Mouse (Mus musculus): Measurements from ENCODE around the gene Fcrla. TPM values are rescaled to one million over a fixed set of nuclear protein-coding genes. Genes with fewer than 3 reads are reported as not detected.
"Not testable (repeated sequence)": the region's sequence is repeated elsewhere in the genome, so short reads cannot be mapped to it uniquely, and the experiment has no call there.

Fcrla gene
- polyA plus RNA-seq (2016; fragmentation: Nextera tagmentation; extraction: Ambion mirVana) = not detected in 2 replicates

DNA sequence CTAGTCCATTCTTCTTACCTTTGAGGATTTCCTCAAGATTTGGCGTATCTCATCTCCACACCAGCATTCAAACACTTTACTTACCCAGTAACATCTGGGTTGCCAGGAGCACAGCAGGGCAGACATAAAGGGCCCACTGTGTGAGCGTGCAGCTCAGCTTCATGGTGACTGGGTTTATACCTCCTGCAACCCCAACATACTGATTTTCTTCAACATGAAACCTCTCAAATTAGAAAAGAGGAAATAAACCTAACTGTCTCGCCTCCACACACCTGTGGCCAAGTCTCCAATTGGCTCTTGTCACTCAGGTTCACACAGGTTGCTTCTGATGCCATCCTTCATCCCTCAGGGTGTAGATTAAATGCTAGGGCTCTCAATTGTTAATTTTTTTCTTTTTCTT lies at the start of gene Fcrla:
Fcrla (minus strand) TSS at position 206 of the 400 bp plus-strand sequence.
- Histone ChIP-seq H3K4me3 (replicated peaks) (no peak within 1 kb of the TSS), H3K27me3 (no peaks in the 10 kb centered on the region), H3K9me3 (no peaks in the 10 kb centered on the region), H3K36me3 (replicated peaks) (no peaks in the 10 kb centered on the region), H3K9ac (no peak within 1 kb of the TSS), H3K4me2 (no peak within 1 kb of the TSS), H3K4me1 (no peaks in the 10 kb centered on the region), H3K27ac (no peak within 1 kb of the TSS)
- 85% methylated on average over 3 of the region's 3 CpGs for WGBS
- no peak for ATAC-seq (ENCODE audit: low FRiP score)

DNA sequence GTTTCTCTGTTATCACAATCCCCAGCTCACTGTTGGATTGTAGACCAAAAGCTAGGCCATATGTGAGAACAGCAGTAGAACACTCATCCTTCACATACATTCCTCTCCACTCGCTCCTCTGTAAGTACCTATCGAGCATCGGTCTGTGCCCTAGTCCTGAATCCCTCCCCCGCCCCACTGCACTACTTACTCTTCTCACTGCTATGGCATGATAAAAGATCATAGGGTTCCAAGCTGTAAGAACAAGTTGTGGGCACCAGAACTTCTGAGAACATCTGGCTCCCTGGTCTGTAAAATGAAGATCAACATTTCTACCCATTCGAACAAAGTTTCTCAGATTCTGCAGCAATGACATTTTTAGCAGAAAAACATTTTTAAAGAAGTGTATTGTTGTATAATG lies 49.1 kb upstream of the Fcrla start, which contains the start of gene Fcgr2b:
Fcgr2b (minus strand) TSS at position 101 of the 400 bp plus-strand sequence.
- 89% methylated on average over 5 of the region's 5 CpGs for WGBS
- Histone ChIP-seq H3K9ac (no peak within 1 kb of the TSS), H3K27me3 (no peaks in the 10 kb centered on the region; the same call in 1 of the 2 replicates), H3K9me3 (no peaks in the 10 kb centered on the region), H3K36me3 (replicated peaks) (no peaks in the 10 kb centered on the region), H3K4me3 (replicated peaks) (no peak within 1 kb of the TSS), H3K27ac (no peak within 1 kb of the TSS), H3K4me1 (no peaks in the 10 kb centered on the region), H3K4me2 (no peak within 1 kb of the TSS)
- no peak for ATAC-seq (ENCODE audit: low FRiP score)

DNA sequence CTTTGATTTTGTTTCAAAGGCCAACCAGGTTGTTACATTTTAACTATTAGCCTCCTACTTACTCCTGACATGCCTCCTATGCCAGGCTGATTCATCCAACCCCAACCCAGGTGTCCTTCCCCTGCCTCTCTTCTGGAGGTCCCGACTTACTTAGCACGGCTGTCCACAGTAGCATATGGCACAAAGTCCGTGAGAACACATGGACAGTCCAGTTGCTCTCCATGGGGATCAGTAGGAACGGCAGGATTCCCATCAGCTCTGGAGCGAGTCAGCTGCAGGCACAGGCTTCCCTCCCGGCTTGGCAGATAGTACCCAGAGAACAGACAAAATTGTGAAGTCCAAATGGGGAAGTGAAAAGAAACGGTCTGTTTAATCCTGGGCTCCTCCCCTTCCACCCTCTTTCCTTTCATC lies 48.4 kb upstream of the Fcrla start:
- Histone ChIP-seq H3K4me1 (no peaks in the 10 kb centered on the region), H3K9me3 (no peaks in the 10 kb centered on the region), H3K4me2 (no peak overlapping the region), H3K9ac (no peak overlapping the region), H3K27me3 (no peaks in the 10 kb centered on the region; the same call in 1 of the 2 replicates), H3K27ac (no peak overlapping the region), H3K36me3 (replicated peaks) (no peaks in the 10 kb centered on the region), H3K4me3 (replicated peaks) (no peak overlapping the region)
- 75% methylated on average over 7 of the region's 7 CpGs for WGBS
- ATAC-seq (ENCODE audit: low FRiP score) = no peak

DNA sequence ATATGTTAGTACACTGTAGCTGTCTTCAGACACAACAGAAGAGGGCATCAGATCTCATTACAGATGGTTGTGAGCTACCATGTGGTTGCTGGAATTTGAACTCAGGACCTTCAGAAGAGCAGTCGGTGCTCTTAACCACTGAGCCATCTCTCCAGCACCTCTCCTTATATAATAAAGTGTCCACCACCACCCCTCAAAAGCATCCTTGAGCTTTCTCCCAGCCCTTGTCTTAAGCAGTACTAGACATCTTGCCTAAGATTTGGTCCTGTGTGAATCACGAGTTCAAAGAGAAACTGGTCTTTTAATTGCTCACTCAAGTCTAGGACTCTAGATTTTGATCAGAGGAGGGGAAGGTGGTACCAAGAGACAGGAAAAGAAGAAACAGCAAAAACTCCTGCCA lies 48.0 kb upstream of the Fcrla start:
- not testable (repeated sequence) for H3K9me3 ChIP-seq; H3K4me3 ChIP-seq (replicated peaks); H3K27me3 ChIP-seq; ATAC-seq (ENCODE audit: low FRiP score); H3K4me1 ChIP-seq; H3K36me3 ChIP-seq (replicated peaks); H3K27ac ChIP-seq; H3K9ac ChIP-seq; H3K4me2 ChIP-seq
- WGBS = 86% methylated on average over 2 of the region's 2 CpGs

DNA sequence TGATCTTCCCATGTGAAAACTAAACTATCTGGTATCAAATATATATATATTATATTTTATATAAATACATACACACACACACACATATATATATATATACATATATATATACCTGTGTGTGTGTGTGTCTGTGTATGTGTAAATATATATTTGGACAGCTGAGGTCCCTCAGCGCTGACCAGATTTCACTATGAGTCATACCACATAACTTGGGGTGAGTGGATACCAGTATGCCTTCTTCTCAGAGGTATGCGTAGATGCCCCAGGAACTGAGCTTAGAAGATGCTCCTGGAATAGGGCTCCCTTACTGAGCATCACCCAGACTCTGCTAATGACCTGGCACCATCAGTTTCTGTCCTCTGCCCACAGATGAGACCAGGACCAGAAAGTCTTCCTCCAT lies 47.4 kb upstream of the Fcrla start:
- Histone ChIP-seq H3K4me3 (replicated peaks) (no peak overlapping the region), H3K9me3 (no peaks in the 10 kb centered on the region), H3K9ac (no peak overlapping the region), H3K27ac (no peak overlapping the region), H3K36me3 (replicated peaks) (no peaks in the 10 kb centered on the region), H3K4me2 (no peak overlapping the region), H3K27me3 (no peaks in the 10 kb centered on the region; the same call in 1 of the 2 replicates), H3K4me1 (no peaks in the 10 kb centered on the region)
- no peak for ATAC-seq (ENCODE audit: low FRiP score)
- WGBS = 97% methylated on average over 2 of the region's 2 CpGs

DNA sequence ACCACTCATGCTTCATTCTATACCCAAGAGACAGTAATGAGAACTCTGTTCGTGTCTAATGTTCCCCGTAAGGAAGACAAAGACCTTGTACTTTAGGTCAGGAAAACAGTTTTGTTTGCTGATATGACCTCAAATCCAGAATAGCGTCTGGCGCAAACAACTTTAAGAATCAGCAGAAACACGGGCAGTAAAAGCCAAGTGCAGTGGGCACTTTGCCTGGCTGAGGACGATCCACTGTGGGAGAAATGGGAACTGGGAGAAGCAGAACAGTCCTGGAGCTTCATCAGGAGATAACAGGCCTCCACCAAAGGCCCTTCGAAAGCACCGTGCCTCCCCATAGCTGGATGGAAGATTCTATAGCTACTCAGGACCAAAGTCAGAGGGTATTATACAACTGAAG lies 46.8 kb upstream of the Fcrla start:
- H3K4me3 ChIP-seq (replicated peaks) = no peak overlapping the region
- no peak overlapping the region for H3K9ac ChIP-seq
- 89% methylated on average over 8 of the region's 8 CpGs for WGBS
- ATAC-seq (ENCODE audit: low FRiP score) = no peak
- no peaks in the 10 kb centered on the region for H3K9me3 ChIP-seq
- no peaks in the 10 kb centered on the region for H3K36me3 ChIP-seq (replicated peaks)
- no peak overlapping the region for H3K4me2 ChIP-seq
- H3K27ac ChIP-seq = no peak overlapping the region
- no peaks in the 10 kb centered on the region; the same call in 1 of the 2 replicates for H3K27me3 ChIP-seq
- no peaks in the 10 kb centered on the region for H3K4me1 ChIP-seq

DNA sequence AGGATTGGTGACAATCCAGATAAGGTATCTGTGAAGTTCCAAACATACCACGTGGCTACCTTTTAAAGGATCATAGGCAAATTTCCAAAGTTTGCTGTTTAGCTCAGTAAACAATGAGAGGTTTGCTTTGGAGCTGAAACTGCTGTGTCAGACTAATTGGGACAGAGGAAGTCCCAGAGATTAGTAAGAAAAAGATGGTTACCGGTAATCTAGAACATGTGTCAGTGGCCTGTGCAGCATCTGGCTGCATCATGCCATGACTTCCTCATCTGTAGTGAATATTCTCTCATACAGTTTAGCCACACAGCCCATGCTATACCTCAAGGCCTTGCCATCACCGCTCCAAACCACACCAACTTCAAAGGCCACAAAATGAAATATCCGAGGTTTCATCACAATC lies 45.6 kb upstream of the Fcrla start:
- Histone ChIP-seq H3K36me3 (replicated peaks) (no peaks in the 10 kb centered on the region), H3K4me2 (no peak overlapping the region), H3K4me3 (replicated peaks) (no peak overlapping the region), H3K4me1 (no peaks in the 10 kb centered on the region), H3K9ac (no peak overlapping the region), H3K27me3 (no peaks in the 10 kb centered on the region), H3K27ac (no peak overlapping the region), H3K9me3 (no peaks in the 10 kb centered on the region)
- no peak for ATAC-seq (ENCODE audit: low FRiP score)
- WGBS = 91% methylated on average over 4 of the region's 4 CpGs

DNA sequence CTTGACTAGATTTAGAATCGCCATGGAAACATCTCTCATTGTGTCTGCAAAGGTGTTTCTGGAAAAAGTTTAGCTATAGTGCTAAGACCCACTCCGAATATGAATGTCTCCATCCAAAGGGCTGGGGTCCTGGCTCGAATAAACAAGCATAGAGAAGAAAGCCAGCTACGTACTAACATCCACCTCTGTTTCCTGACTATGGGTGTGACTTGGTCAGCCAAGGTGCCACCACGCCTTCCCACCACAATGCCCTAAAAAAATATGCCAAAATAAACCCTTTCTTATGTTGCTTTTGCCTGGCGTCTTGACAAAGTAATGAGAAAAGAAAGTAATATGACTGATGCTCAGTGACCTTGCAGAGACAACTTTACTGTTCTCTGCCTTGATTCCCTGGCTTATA lies 45.1 kb upstream of the Fcrla start:
- Histone ChIP-seq H3K9ac (no peak overlapping the region), H3K27me3 (no peaks in the 10 kb centered on the region), H3K36me3 (replicated peaks) (no peaks in the 10 kb centered on the region), H3K9me3 (no peaks in the 10 kb centered on the region), H3K4me2 (no peak overlapping the region), H3K27ac (no peak overlapping the region), H3K4me1 (no peaks in the 10 kb centered on the region), H3K4me3 (replicated peaks) (no peak overlapping the region)
- ATAC-seq (ENCODE audit: low FRiP score) = no peak
- WGBS = 86% methylated on average over 6 of the region's 6 CpGs

DNA sequence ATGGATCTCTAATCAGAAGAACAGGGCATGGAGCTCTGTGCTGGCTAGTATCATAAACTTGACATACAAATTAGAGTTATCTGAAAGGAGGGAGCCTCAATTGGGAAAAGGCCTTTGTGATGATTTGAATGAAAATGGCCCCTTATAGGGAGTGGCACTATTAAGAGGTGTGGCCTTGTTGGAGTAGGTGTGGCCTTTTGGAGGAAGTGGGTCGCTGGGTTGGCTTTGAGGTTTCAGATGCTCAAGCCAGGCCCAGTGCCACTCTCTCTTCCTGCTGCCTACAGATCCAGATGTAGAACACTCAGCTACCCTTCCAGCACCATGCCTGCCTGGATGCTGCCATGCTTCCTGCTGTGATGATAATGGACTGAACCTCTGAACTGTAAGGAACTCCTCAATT lies 41.2 kb upstream of the Fcrla start:
- no peaks in the 10 kb centered on the region for H3K9me3 ChIP-seq
- H3K9ac ChIP-seq = no peak overlapping the region
- no peak overlapping the region for H3K27ac ChIP-seq
- H3K27me3 ChIP-seq = no peaks in the 10 kb centered on the region
- no peaks in the 10 kb centered on the region for H3K36me3 ChIP-seq (replicated peaks)
- H3K4me2 ChIP-seq = no peak overlapping the region
- ATAC-seq (ENCODE audit: low FRiP score) = no peak
- H3K4me1 ChIP-seq = no peaks in the 10 kb centered on the region
- H3K4me3 ChIP-seq (replicated peaks) = no peak overlapping the region
- 86% methylated on average over 1 of the region's 1 CpGs for WGBS

DNA sequence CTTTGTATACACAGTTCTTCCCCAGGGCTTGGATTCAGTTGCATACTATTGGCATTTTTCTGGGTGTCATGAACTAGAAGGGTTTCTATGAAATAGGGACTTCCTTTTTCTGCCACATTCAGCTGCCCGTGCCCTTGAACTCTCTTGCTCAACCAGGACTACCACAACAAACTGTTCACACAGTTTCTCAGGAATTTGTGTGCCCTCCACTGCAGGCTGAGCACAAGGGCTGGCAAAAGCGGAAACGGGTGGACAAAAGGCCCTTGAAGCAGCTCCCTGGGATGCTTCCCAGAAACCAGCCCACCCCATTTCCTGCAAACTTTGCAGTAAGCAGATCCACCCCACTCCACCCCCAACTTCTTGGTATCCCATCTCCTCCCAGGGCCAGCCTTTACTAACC lies 40.2 kb upstream of the Fcrla start:
- WGBS = 79% methylated on average over 3 of the region's 3 CpGs
- no peak overlapping the region for H3K27ac ChIP-seq

DNA sequence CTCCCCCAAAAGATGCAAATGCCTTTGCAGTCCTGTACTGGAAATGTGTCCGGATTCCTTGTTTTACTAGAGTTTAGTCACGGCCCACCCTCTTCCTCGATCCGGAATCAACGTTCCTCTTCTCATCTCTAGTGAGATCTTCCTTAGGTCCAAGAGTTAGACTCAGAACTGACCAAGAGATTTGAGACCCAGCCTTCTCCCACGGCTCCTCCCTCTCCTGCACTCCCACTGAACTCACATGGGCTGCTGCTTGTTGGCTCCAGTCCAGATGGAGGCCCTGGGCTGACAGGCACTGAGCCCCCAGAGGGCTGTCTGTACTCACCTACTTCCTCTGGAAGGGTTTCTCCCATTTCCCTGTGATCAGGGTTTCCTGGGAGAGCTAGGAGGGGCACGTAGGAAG lies 35.7 kb upstream of the Fcrla start:
- WGBS = 83% methylated on average over 7 of the region's 7 CpGs
- no peak for ATAC-seq (ENCODE audit: low FRiP score)
- Histone ChIP-seq H3K9ac (no peak overlapping the region), H3K36me3 (replicated peaks) (no peaks in the 10 kb centered on the region), H3K4me1 (no peaks in the 10 kb centered on the region), H3K9me3 (no peaks in the 10 kb centered on the region), H3K27me3 (no peaks in the 10 kb centered on the region), H3K4me2 (no peak overlapping the region), H3K27ac (no peak overlapping the region), H3K4me3 (replicated peaks) (no peak overlapping the region)

More for the DNA sequence above, 40.2 kb upstream of the Fcrla start:
- Histone ChIP-seq H3K4me3 (replicated peaks) (no peak overlapping the region), H3K9ac (no peak overlapping the region), H3K36me3 (replicated peaks) (no peaks in the 10 kb centered on the region), H3K4me2 (no peak overlapping the region), H3K27me3 (no peaks in the 10 kb centered on the region), H3K9me3 (no peaks in the 10 kb centered on the region), H3K4me1 (no peaks in the 10 kb centered on the region)
- ATAC-seq (ENCODE audit: low FRiP score) = no peak

DNA sequence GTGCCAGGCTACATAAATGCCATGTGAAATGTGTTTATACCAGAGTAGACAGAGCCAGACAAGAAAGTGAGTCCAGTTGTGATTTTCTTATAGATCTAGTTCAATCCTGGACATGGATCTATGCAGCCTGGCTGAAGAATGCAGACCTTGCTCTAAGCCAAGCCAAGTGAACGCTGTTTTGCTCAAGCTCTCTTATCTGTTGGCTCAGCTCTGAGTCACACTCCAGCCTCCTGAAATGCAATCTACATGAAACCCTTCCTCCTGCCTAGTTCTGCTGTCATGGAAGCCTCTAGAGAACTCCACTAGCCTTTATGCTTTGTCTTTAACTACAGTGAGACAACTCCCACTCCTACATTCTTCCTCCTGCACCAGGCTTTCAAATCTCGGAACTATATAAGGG lies 34.9 kb upstream of the Fcrla start:
- no peaks in the 10 kb centered on the region for H3K36me3 ChIP-seq (replicated peaks)
- ATAC-seq (ENCODE audit: low FRiP score) = no peak
- H3K4me2 ChIP-seq = no peak overlapping the region
- no peak overlapping the region for H3K4me3 ChIP-seq (replicated peaks)
- H3K27me3 ChIP-seq = no peaks in the 10 kb centered on the region
- H3K9me3 ChIP-seq = no peaks in the 10 kb centered on the region
- no peaks in the 10 kb centered on the region for H3K4me1 ChIP-seq
- no peak overlapping the region for H3K9ac ChIP-seq
- no peak overlapping the region for H3K27ac ChIP-seq
- WGBS = 80% methylated on average over 2 of the region's 2 CpGs

DNA sequence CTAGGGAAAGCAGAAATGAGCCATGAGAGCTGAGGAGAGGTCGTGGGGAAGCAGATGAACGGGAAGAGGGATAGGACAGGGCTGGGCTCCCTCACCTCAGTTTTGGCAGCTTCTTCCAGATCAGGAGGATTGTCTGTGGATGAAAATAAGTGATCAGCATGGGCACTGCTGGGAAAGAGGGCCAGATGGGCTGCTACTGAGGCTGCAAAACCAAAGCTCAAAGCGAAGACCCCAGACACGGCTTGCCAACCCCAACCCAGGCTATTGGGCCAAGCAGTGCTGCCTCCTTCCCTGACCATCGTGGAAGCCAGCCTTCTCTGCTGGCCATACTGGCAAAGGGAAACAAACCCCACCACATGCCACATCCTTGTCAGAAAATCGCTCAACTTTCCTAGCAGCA lies 33.7 kb upstream of the Fcrla start:
- Histone ChIP-seq H3K36me3 (replicated peaks) (no peaks in the 10 kb centered on the region), H3K9ac (no peak overlapping the region), H3K4me2 (no peak overlapping the region), H3K27me3 (no peaks in the 10 kb centered on the region), H3K4me1 (no peaks in the 10 kb centered on the region), H3K4me3 (replicated peaks) (no peak overlapping the region), H3K9me3 (no peaks in the 10 kb centered on the region), H3K27ac (no peak overlapping the region)
- 88% methylated on average over 6 of the region's 6 CpGs for WGBS
- no peak for ATAC-seq (ENCODE audit: low FRiP score)
